Mouse (Mus musculus) intestine, embryonic 16.5 days (tissue): ENCODE data around the gene Gm20388. TPM values are rescaled to one million over a fixed set of nuclear protein-coding genes. Genes with fewer than 3 reads are reported as not detected.
"Not testable (repeated sequence)": the region's sequence is repeated elsewhere in the genome, so short reads cannot be mapped to it uniquely, and the experiment has no call there.

Experiments used
- ATAC-seq: fragments of 200-750 bp; cut with Nextera tagmentation; 2 replicates; pipeline ENCODE4 v1.8.0; 2017; ENCODE audit warnings: moderate TSS enrichment, moderate library complexity
- H3K27ac ChIP-seq: fragments of 300-500 bp; sonication (generic); 2 replicates; pipeline ENCODE4 v1.5.1; 2014; ENCODE audit warnings: mild to moderate bottlenecking, low read length
- H3K27me3 ChIP-seq: fragments of 300-500 bp; sonication (generic); replicated peaks from 2 replicates; pipeline ENCODE4 v1.6.1; 2014; ENCODE audit warnings: low read length, control low read depth, mixed read lengths; ENCODE audit not compliant: control insufficient read depth, insufficient read depth
- H3K36me3 ChIP-seq: fragments of 300-500 bp; sonication (generic); 2 replicates; pipeline ENCODE4 v1.6.1; 2014; ENCODE audit warnings: low read length, control low read depth; ENCODE audit not compliant: control insufficient read depth, insufficient read depth
- H3K4me1 ChIP-seq: fragments of 300-500 bp; sonication (generic); 2 replicates; pipeline ENCODE4 v1.6.1; 2014; ENCODE audit warnings: low read length, control low read depth, mixed read lengths; ENCODE audit not compliant: control insufficient read depth, insufficient read depth
- H3K4me2 ChIP-seq: fragments of 300-500 bp; sonication (generic); 2 replicates; pipeline ENCODE4 v1.6.1; 2014; ENCODE audit warnings: low read depth, low read length, control low read depth
- H3K4me3 ChIP-seq: fragments of 300-500 bp; sonication (generic); 2 replicates; pipeline ENCODE4 v1.5.1; 2014; ENCODE audit warnings: mild to moderate bottlenecking, low read length
- H3K9ac ChIP-seq: fragments of 300-500 bp; sonication (generic); 2 replicates; pipeline ENCODE4 v1.6.1; 2014; ENCODE audit warnings: low read depth, low read length
- H3K9me3 ChIP-seq: fragments of 300-500 bp; sonication (generic); 2 replicates; pipeline ENCODE4 v1.6.1; 2016; ENCODE audit warnings: low read length, control low read depth; ENCODE audit not compliant: control insufficient read depth
- WGBS: fragments of 180-500 bp; shearing (Covaris S2); extraction: QIAGEN DNeasy Blood & Tissue Kit; methylation state at CpG from one replicate; pipeline ENCODE4 v1.1.7; 2014; 5-methylcytosine and 5-hydroxymethylcytosine counted together
- polyA plus RNA-seq: library from polyadenylated mRNA; unstranded; fragments of >200 nt; fragmentation: Nextera tagmentation; extraction: Ambion mirVana; gene quantifications from 2 replicates; pipeline ENCODE4 v1.2.1, GENCODE M21; 2015

Gm20388 gene
- polyA plus RNA-seq, 1 experiment from 2014 or later = 5.8 TPM

- peaks cover 12% of the 10 kb centered on the region for H3K4me1 ChIP-seq
- H3K9ac ChIP-seq = no peak overlapping the region
- H3K36me3 ChIP-seq = no peaks in the 10 kb centered on the region
- no peak overlapping the region for H3K27ac ChIP-seq
- no peak overlapping the region for H3K4me2 ChIP-seq
- ATAC-seq = no peak
- peaks cover 14% of the 10 kb centered on the region; the same call in 1 of the 2 replicates for H3K9me3 ChIP-seq
- H3K4me3 ChIP-seq = no peak overlapping the region
- WGBS = 76% methylated on average over 5 of the region's 5 CpGs
- H3K27me3 ChIP-seq = peaks cover 25% of the 10 kb centered on the region
Measured at GRCm38 (mm10) chr8:121132961-121133513, 1222.4 kb downstream of the Gm20388 start.

- 86% methylated on average over 10 of the region's 10 CpGs for WGBS
- peaks cover 14% of the 10 kb centered on the region for H3K27me3 ChIP-seq
- peaks cover 14% of the 10 kb centered on the region; the same call in 1 of the 2 replicates for H3K9me3 ChIP-seq
- ATAC-seq = no peak
- H3K9ac ChIP-seq = no peak overlapping the region
- H3K36me3 ChIP-seq = no peaks in the 10 kb centered on the region
- H3K4me3 ChIP-seq = no peak overlapping the region
- no peak overlapping the region for H3K4me2 ChIP-seq
- no peak overlapping the region for H3K27ac ChIP-seq
- peaks cover 2% of the 10 kb centered on the region; the same call in 1 of the 2 replicates for H3K4me1 ChIP-seq
Measured at GRCm38 (mm10) chr8:121134102-121134501, 1223.5 kb downstream of the Gm20388 start.

GRCm38 (mm10) chr8:121134512-121134911 lies 1223.9 kb downstream of the Gm20388 start:
- Histone ChIP-seq H3K27ac (no peak overlapping the region), H3K9me3 (peaks cover 14% of the 10 kb centered on the region; the same call in 1 of the 2 replicates), H3K36me3 (no peaks in the 10 kb centered on the region), H3K4me1 (no peaks in the 10 kb centered on the region), H3K4me3 (no peak overlapping the region), H3K4me2 (no peak overlapping the region), H3K27me3 (peaks cover 10% of the 10 kb centered on the region), H3K9ac (no peak overlapping the region)
- ATAC-seq = no peak
- WGBS = 86% methylated on average over 11 of the region's 11 CpGs

GRCm38 (mm10) chr8:121136856-121137255 lies 1226.2 kb downstream of the Gm20388 start:
- 95% methylated on average over 6 of the region's 6 CpGs for WGBS
- H3K4me1 ChIP-seq = no peaks in the 10 kb centered on the region
- no peak overlapping the region for H3K4me2 ChIP-seq
- no peaks in the 10 kb centered on the region for H3K36me3 ChIP-seq
- H3K9ac ChIP-seq = no peak overlapping the region
- no peak overlapping the region for H3K4me3 ChIP-seq
- no peak overlapping the region for H3K27ac ChIP-seq
- no peaks in the 10 kb centered on the region for H3K27me3 ChIP-seq
- H3K9me3 ChIP-seq = peaks cover 14% of the 10 kb centered on the region; the same call in 1 of the 2 replicates
- no peak for ATAC-seq

- H3K4me2 ChIP-seq, H3K9me3 ChIP-seq, H3K36me3 ChIP-seq, ATAC-seq, H3K4me1 ChIP-seq, H3K9ac ChIP-seq, H3K27me3 ChIP-seq, H3K4me3 ChIP-seq, H3K27ac ChIP-seq: not testable (repeated sequence)
- WGBS = 71% methylated on average over 4 of the region's 6 CpGs
Measured at GRCm38 (mm10) chr8:121145457-121146134, 1235.0 kb downstream of the Gm20388 start.

- H3K4me3 ChIP-seq = no peak overlapping the region
- H3K9ac ChIP-seq = no peak overlapping the region
- no peaks in the 10 kb centered on the region for H3K36me3 ChIP-seq
- H3K4me1 ChIP-seq = peaks cover 8% of the 10 kb centered on the region
- H3K27ac ChIP-seq = no peak overlapping the region
- H3K4me2 ChIP-seq = no peak overlapping the region
- no peak for ATAC-seq
- 0 out of 2 replicates have a peak, but pooled peaks cover 2% of the 10 kb centered on the region for H3K27me3 ChIP-seq
- WGBS = 2% methylated on average over 8 of the region's 8 CpGs
- H3K9me3 ChIP-seq = no peaks in the 10 kb centered on the region
Measured at GRCm38 (mm10) chr8:121148573-121149083, 1238.0 kb downstream of the Gm20388 start.

GRCm38 (mm10) chr8:121152394-121152793 lies 1241.8 kb downstream of the Gm20388 start:
- Histone ChIP-seq H3K9me3 (no peaks in the 10 kb centered on the region), H3K27me3 (0 out of 2 replicates have a peak, but pooled peaks cover 2% of the 10 kb centered on the region), H3K4me3 (no peak overlapping the region), H3K9ac (no peak overlapping the region), H3K36me3 (no peaks in the 10 kb centered on the region), H3K4me2 (no peak overlapping the region), H3K4me1 (peaks cover 8% of the 10 kb centered on the region), H3K27ac (no peak overlapping the region)
- ATAC-seq = no peak
- WGBS = 45% methylated on average over 12 of the region's 12 CpGs

GRCm38 (mm10) chr8:121156990-121157491 lies 1246.4 kb downstream of the Gm20388 start:
- ATAC-seq = no peak
- H3K4me2 ChIP-seq = no peak overlapping the region
- WGBS = 90% methylated on average over 7 of the region's 7 CpGs
- no peak overlapping the region for H3K9ac ChIP-seq
- no peaks in the 10 kb centered on the region for H3K36me3 ChIP-seq
- H3K9me3 ChIP-seq = no peaks in the 10 kb centered on the region
- H3K4me1 ChIP-seq = peaks cover 3% of the 10 kb centered on the region; the same call in 1 of the 2 replicates
- H3K4me3 ChIP-seq = no peak overlapping the region
- no peak overlapping the region for H3K27ac ChIP-seq
- H3K27me3 ChIP-seq = 0 out of 2 replicates have a peak, but pooled peaks cover 2% of the 10 kb centered on the region

- Histone ChIP-seq H3K27ac (no peak overlapping the region), H3K4me2 (no peak overlapping the region), H3K27me3 (no peaks in the 10 kb centered on the region), H3K4me1 (peaks cover 4% of the 10 kb centered on the region; the same call in 1 of the 2 replicates), H3K9me3 (no peaks in the 10 kb centered on the region), H3K36me3 (no peaks in the 10 kb centered on the region), H3K4me3 (no peak overlapping the region), H3K9ac (no peak overlapping the region)
- WGBS = 70% methylated on average over 13 of the region's 13 CpGs
- no peak for ATAC-seq
Measured at GRCm38 (mm10) chr8:121158812-121159211, 1248.2 kb downstream of the Gm20388 start.
